Mouse (Mus musculus): ENCODE data around the gene Pdia4. TPM values are rescaled to one million over a fixed set of nuclear protein-coding genes. Genes with fewer than 3 reads are reported as not detected.
A peak's percentile ranks its signal among the peaks of the same experiment; 100 is the strongest.

Gene Pdia4
- polyA plus RNA-seq, 1 experiment from 2014 or later: 219 TPM

DNA sequence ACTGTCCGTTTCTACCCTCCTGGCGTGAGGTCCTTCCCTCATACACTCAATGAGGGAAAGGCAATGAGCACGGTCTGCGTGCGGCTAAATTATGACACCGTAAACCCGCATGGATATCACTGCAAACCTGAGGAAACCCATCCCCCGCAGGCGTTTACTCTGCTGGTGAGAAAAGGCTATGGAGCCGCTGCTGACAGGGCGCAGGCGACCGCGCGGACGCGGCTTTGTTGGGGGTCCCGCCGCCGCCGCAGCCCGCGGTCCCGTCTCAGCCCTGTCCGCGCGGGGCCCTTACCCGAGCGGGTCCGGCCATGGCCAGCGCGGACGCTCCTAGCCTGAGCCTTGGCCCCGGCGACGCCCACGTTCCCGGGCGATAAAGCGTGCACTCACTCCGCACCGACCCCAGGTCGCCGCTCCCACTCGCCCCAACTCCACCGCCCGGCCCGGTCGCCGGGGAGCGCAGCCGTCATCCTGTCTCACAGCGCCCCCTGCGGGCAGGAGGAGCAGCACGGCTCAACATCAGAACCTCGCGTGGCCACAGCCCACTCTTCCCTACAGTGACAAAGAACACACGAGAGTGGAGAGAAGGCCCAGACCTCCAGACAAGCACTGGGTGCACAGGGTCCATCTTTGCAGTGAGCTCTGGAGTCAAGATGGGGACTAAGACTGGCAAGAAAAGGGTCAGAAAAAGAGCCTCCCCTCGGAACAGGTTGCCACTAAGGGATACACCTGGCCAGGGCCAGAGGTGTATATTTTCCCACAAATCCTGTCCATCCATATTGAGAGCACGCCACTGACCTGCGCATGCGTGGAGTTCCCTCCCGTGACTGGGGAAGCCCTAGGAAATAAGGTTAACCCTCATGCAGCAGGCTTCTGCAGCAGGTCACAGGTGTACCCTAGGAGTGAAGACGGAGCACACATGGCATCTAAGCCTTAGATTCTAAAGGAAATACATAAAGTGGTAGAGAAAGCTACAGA lies 17.2 kb upstream of the Pdia4 start, which contains the start of gene Zfp786:
Zfp786 (minus strand) TSS at position 764 of the 975 bp plus-strand sequence.
- Histone ChIP-seq H3K4me3 (peak within 1 kb of the TSS; percentile 77), H3K4me1 (replicated peaks) (peaks cover 4% of the 10 kb centered on the region; the same call in 1 of the 2 replicates), H3K4me2 (peak within 1 kb of the TSS; percentile 72), H3K9ac (peak within 1 kb of the TSS; percentile 84), H3K27me3 (replicated peaks) (no peaks in the 10 kb centered on the region), H3K36me3 (no peaks in the 10 kb centered on the region), H3K9me3 (replicated peaks) (no peaks in the 10 kb centered on the region), H3K27ac (ENCODE audit: poor library complexity, severe bottlenecking) (no peak within 1 kb of the TSS)
- ATAC-seq (ENCODE audit: insufficient number of reproducible peaks, low FRiP score): peak; percentile 91
- WGBS: 2% methylated on average over 64 of the region's 64 CpGs

DNA sequence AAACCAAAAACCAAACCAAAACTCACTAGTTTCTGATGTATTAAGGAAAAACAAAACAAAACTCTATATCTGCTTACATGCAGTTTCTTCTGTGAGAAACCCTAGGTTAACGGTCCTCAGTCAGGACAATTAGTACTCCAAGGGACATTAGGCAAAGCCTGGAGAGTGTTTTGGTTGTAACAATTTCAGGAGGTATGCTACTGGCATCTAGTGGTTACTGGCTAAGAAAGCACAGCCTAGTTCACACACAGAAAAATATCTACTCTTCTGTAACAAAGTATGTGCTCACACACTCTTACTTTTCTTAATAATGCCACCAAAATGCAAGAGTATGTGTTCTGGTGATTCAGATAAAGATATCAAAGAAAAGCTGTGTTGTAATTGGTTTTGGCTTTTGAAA lies 15.7 kb upstream of the Pdia4 start:
- Histone ChIP-seq H3K36me3 (no peaks in the 10 kb centered on the region; the same call in 1 of the 2 replicates), H3K4me2 (no peak overlapping the region), H3K4me3 (no peak overlapping the region), H3K27me3 (replicated peaks) (no peaks in the 10 kb centered on the region), H3K27ac (ENCODE audit: poor library complexity, severe bottlenecking) (no peak overlapping the region), H3K9me3 (replicated peaks) (no peaks in the 10 kb centered on the region), H3K4me1 (replicated peaks) (peaks cover 4% of the 10 kb centered on the region; the same call in 1 of the 2 replicates), H3K9ac (no peak overlapping the region)
- 40% methylated on average over 1 of the region's 1 CpGs for WGBS
- ATAC-seq (ENCODE audit: insufficient number of reproducible peaks, low FRiP score): no peak

DNA sequence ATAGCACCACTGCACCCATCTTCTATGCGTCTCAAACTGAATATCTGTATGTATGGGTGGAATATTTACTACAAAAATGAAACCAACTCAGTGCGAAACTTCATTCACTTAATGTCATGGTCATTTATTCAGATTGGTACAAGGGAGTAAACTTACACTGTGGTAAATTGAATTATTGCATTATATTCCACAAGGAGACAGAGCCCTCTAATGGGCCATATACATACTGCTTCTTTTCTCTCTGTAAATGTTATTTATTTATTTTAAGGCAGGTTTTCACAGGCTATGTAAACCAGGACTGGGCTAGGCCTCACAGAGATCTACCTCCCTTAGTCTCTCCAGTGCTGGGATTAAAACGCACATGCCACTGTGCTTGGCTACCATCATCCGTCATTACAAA lies 14.2 kb upstream of the Pdia4 start:
- Histone ChIP-seq H3K4me3 (no peak overlapping the region), H3K27me3 (replicated peaks) (no peaks in the 10 kb centered on the region), H3K27ac (ENCODE audit: poor library complexity, severe bottlenecking) (no peak overlapping the region), H3K9me3 (replicated peaks) (no peaks in the 10 kb centered on the region), H3K4me1 (replicated peaks) (peaks cover 4% of the 10 kb centered on the region; the same call in 1 of the 2 replicates), H3K4me2 (no peak overlapping the region), H3K9ac (no peak overlapping the region), H3K36me3 (no peaks in the 10 kb centered on the region; the same call in 1 of the 2 replicates)
- WGBS: 92% methylated on average over 4 of the region's 4 CpGs
- no peak for ATAC-seq (ENCODE audit: insufficient number of reproducible peaks, low FRiP score)

DNA sequence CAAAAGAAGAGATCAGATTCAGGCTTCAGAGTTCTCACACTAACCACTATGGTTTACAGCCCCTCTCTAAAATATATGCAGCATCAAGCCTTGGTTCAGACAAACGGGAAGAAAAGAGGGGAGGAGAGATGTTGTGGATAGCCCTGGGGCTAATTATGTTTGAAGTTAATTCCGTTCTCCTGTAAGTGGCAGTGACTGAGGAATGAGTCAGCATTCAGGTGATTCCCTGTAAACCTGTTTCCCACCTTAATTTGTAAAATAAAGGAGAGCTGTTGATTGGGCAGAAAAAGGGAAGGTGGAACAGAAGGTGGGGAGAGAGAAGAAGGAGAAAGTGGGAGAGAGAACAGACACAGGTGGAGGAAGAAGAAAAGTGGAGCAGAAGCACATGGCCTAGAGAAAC lies 11.0 kb upstream of the Pdia4 start:
- no peaks in the 10 kb centered on the region for H3K9me3 ChIP-seq (replicated peaks)
- ATAC-seq (ENCODE audit: insufficient number of reproducible peaks, low FRiP score): no peak
- peaks cover 18% of the 10 kb centered on the region; the same call in 1 of the 2 replicates for H3K36me3 ChIP-seq
- 47% methylated on average over 2 of the region's 2 CpGs for WGBS
- H3K27me3 ChIP-seq (replicated peaks): no peaks in the 10 kb centered on the region
- no peak overlapping the region for H3K4me3 ChIP-seq
- H3K27ac ChIP-seq (ENCODE audit: poor library complexity, severe bottlenecking): no peak overlapping the region
- H3K9ac ChIP-seq: no peak overlapping the region
- H3K4me1 ChIP-seq (replicated peaks): no peaks in the 10 kb centered on the region
- no peak overlapping the region for H3K4me2 ChIP-seq

DNA sequence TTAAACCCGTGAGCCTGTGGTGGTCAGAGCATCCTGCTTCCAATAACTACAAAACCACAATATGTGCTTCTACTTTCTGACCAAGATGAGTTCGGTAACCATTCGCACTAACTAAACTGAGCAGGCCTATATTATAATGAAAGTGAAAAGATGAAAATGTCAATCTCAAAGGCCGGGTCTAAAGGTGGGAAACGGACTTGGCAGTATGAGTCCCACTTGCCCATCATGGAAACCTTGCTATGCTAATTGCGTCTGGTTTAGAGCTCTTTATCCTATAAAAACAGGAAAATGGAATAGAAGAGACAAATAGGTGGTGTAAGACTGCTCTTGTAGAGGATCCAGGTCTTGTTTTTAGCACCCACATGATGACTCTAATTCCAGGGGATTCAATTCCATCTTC lies 8.5 kb upstream of the Pdia4 start:
- H3K9me3 ChIP-seq (replicated peaks): no peaks in the 10 kb centered on the region
- H3K4me1 ChIP-seq (replicated peaks): no peaks in the 10 kb centered on the region
- 83% methylated on average over 6 of the region's 6 CpGs for WGBS
- no peak overlapping the region for H3K27ac ChIP-seq (ENCODE audit: poor library complexity, severe bottlenecking)
- no peak overlapping the region for H3K9ac ChIP-seq
- no peak for ATAC-seq (ENCODE audit: insufficient number of reproducible peaks, low FRiP score)
- H3K4me3 ChIP-seq: no peak overlapping the region
- peaks cover 18% of the 10 kb centered on the region; the same call in 1 of the 2 replicates for H3K36me3 ChIP-seq
- no peak overlapping the region for H3K4me2 ChIP-seq
- no peaks in the 10 kb centered on the region for H3K27me3 ChIP-seq (replicated peaks)

DNA sequence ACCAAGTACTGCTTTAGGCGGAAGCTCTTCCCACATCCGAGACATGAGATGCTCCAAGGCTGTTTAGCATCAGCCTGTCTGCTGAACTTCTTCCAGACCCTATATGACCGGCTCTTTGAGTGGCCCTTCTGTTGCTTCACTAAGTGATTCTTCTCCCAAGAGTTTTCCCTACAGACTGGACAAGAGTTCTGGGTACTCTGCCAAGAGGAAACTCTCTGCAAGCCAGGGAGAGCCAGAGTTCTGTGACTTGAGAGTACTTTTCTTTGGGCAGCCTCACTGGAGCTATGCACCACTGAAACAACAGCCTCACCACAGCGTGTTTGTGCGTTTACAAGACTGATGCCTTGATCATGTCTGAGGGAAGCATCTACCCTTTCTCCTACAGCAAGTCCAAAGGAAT lies 8.0 kb upstream of the Pdia4 start:
- Histone ChIP-seq H3K9ac (no peak overlapping the region), H3K36me3 (peaks cover 18% of the 10 kb centered on the region; the same call in 1 of the 2 replicates), H3K9me3 (replicated peaks) (no peaks in the 10 kb centered on the region), H3K27me3 (replicated peaks) (no peaks in the 10 kb centered on the region), H3K4me3 (no peak overlapping the region), H3K27ac (ENCODE audit: poor library complexity, severe bottlenecking) (no peak overlapping the region), H3K4me1 (replicated peaks) (no peaks in the 10 kb centered on the region), H3K4me2 (no peak overlapping the region)
- WGBS: 86% methylated on average over 5 of the region's 5 CpGs
- no peak for ATAC-seq (ENCODE audit: insufficient number of reproducible peaks, low FRiP score)

DNA sequence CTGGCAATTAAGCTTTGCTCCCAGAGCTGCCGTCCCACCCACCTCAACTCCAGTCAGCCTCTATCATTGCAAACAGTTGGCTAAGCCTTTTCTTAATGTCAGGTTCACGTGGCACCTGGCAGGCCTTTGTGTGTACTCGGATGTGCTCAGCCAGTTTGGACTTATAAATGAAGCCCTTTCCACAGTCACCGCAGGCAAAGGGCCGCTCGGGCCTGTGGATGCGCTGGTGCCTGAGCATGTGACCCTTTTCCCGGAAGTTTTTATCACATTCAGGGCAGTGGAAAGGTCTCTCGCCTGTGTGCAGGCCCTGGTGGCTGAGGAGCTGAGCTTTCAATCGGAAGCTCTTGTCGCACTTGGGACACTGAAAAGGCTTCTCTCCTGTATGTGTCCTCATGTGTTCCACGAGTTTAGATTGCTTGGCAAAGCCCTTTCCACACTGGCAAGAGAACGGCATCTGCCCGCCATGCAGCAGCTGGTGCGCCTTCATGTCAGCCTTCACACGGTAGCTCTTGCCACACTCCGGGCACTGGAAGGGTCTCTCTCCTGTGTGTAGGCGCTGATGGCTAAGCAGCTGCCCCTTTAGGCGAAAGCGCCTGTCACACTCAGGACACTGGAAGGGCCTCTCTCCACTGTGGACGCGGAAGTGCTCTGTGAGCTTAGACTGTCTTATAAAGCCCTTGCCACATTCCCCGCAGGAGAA lies 6.5 kb upstream of the Pdia4 start:
- H3K4me3 ChIP-seq: no peak overlapping the region
- no peaks in the 10 kb centered on the region for H3K27me3 ChIP-seq (replicated peaks)
- no peak overlapping the region for H3K9ac ChIP-seq
- peaks cover 18% of the 10 kb centered on the region; the same call in 1 of the 2 replicates for H3K36me3 ChIP-seq
- no peak for ATAC-seq (ENCODE audit: insufficient number of reproducible peaks, low FRiP score)
- H3K27ac ChIP-seq (ENCODE audit: poor library complexity, severe bottlenecking): no peak overlapping the region
- WGBS: 83% methylated on average over 23 of the region's 23 CpGs
- no peaks in the 10 kb centered on the region for H3K4me1 ChIP-seq (replicated peaks)
- no peaks in the 10 kb centered on the region for H3K9me3 ChIP-seq (replicated peaks)
- H3K4me2 ChIP-seq: no peak overlapping the region

DNA sequence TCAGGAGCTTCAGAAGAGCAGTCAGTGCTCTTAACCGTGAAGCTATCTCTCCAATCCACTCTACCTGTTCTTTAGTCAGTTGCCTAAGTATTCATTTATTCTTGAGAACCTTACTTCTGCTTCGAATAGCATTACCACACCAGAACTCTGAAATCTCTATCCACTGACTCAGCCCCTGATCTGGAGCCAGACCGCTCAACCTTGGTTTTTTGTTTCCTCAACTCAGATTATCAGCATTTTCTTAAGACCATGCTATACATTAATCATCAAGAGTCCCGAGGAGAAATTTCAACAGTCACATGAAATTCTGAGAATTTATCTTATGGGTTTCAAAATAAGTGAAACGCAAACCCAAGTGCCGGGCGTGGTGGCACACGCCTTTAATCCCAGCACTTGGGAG lies 5.5 kb upstream of the Pdia4 start:
- Histone ChIP-seq H3K4me2 (no peak overlapping the region), H3K9me3 (replicated peaks) (no peaks in the 10 kb centered on the region), H3K9ac (no peak overlapping the region), H3K4me3 (no peak overlapping the region), H3K36me3 (peaks cover 18% of the 10 kb centered on the region; the same call in 1 of the 2 replicates), H3K4me1 (replicated peaks) (no peaks in the 10 kb centered on the region), H3K27ac (ENCODE audit: poor library complexity, severe bottlenecking) (no peak overlapping the region), H3K27me3 (replicated peaks) (no peaks in the 10 kb centered on the region)
- 87% methylated on average over 8 of the region's 8 CpGs for WGBS
- no peak for ATAC-seq (ENCODE audit: insufficient number of reproducible peaks, low FRiP score)

DNA sequence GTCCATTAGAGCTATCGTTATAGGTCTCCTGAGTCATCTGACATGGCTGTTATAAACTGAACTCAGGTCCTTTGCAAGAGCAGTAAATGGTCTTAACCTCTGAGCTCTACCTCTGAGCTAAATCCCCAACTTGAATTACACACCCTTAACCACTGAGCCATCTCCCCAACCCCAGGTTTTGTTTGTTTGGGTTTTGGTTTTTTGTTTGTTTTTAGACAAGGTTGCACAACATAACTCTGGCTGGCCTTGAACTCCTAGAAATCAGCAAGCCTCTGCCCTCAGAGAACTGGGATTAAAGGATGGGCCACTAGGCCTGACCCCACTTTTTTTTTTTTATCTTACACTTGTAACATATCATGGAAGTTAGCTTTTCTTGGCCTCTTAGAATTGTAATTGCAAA lies 2.9 kb upstream of the Pdia4 start:
- Histone ChIP-seq H3K4me1 (replicated peaks) (peaks cover 10% of the 10 kb centered on the region), H3K27ac (ENCODE audit: poor library complexity, severe bottlenecking) (no peak overlapping the region)
- 82% methylated on average over 1 of the region's 1 CpGs for WGBS

DNA sequence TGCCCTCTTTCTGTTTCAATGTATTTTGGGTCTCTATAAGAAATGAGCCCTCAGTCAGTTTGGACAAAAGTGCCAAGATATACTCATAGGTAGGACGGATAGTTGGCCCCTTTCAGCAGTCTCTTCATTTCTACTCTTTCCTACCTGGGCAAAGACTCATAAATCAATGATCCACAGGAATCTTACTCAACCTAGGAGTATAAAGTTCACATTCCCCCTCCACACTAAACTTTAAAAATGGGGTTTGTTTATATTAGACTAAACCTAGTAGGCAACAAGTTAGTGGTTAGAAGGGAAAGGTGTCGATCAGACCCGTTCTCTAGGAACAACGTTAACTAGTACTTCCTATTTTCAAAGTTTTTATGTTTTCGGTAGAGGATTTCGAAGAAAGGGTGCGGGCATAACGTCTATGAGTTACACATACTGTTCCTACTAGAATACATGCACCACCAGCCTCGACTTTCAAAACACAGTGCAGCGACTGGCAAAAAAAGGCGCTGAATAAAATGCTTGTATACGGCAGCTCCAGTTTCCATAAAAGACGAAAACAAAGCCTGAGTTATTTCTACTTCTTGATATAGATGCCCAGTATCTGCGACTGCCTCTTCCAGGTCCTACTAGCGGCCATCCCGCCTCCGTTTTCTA lies 837 bp downstream of the Pdia4 start:
- no peak for ATAC-seq (ENCODE audit: insufficient number of reproducible peaks, low FRiP score)

More for the DNA sequence above, 2.9 kb upstream of the Pdia4 start:
- Histone ChIP-seq H3K9me3 (replicated peaks) (no peaks in the 10 kb centered on the region), H3K9ac (no peak overlapping the region), H3K4me3 (no peak overlapping the region), H3K27me3 (replicated peaks) (no peaks in the 10 kb centered on the region), H3K4me2 (no peak overlapping the region), H3K36me3 (peaks cover 16% of the 10 kb centered on the region; the same call in 1 of the 2 replicates)
- ATAC-seq (ENCODE audit: insufficient number of reproducible peaks, low FRiP score): no peak

More for the DNA sequence above, 837 bp downstream of the Pdia4 start:
- H3K27me3 ChIP-seq (replicated peaks): no peaks in the 10 kb centered on the region
- peaks cover 4% of the 10 kb centered on the region; the same call in 1 of the 2 replicates for H3K36me3 ChIP-seq
- no peaks in the 10 kb centered on the region for H3K9me3 ChIP-seq (replicated peaks)
- peak overlapping the region; percentile 77 for H3K4me2 ChIP-seq
- H3K4me1 ChIP-seq (replicated peaks): peaks cover 23% of the 10 kb centered on the region
- WGBS: 1% methylated on average over 17 of the region's 17 CpGs
- peak overlapping the region; percentile 89 for H3K27ac ChIP-seq (ENCODE audit: poor library complexity, severe bottlenecking)
- peak overlapping the region; percentile 84 for H3K9ac ChIP-seq
- peak overlapping the region; percentile 75 for H3K4me3 ChIP-seq

Data from heart, embryonic 12.5 days (tissue).